Mouse (Mus musculus): Measurements from ENCODE around the gene Jakmip3.

Jakmip3 gene

GRCm38 (mm10) chr7:139063406-139063805 is 122.9 kb downstream of the Jakmip3 start:
- DNase-seq (ENCODE audit: low read depth, low spot score), result peak; percentile 50

- peak; percentile 69 for DNase-seq (ENCODE audit: low read depth, low spot score)
These were observed 127.7 kb downstream of the Jakmip3 start for GRCm38 (mm10) chr7:139068182-139068623.

GRCm38 (mm10) chr7:139074189-139074588 is 133.7 kb downstream of the Jakmip3 start:
- DNase-seq (ENCODE audit: low read depth, low spot score), result no peak

- DNase-seq (ENCODE audit: low read depth, low spot score), result no peak
These were observed 134.7 kb downstream of the Jakmip3 start for GRCm38 (mm10) chr7:139075054-139075794.

GRCm38 (mm10) chr7:139077283-139077682 is 136.8 kb downstream of the Jakmip3 start:
- DNase-seq (ENCODE audit: low read depth, low spot score), result no peak

- DNase-seq (ENCODE audit: low read depth, low spot score), result no peak
These were observed 137.7 kb downstream of the Jakmip3 start for GRCm38 (mm10) chr7:139078181-139078580.

- peak; percentile 58 for DNase-seq (ENCODE audit: low read depth, low spot score)
These were observed 138.6 kb downstream of the Jakmip3 start for GRCm38 (mm10) chr7:139079141-139079540.

GRCm38 (mm10) chr7:139080714-139081113 is 140.2 kb downstream of the Jakmip3 start:
- DNase-seq (ENCODE audit: low read depth, low spot score), result peak; percentile 53

- no peak for DNase-seq (ENCODE audit: low read depth, low spot score)
These were observed 140.6 kb downstream of the Jakmip3 start for GRCm38 (mm10) chr7:139081158-139081557.

- no peak for DNase-seq (ENCODE audit: low read depth, low spot score)
These were observed 141.8 kb downstream of the Jakmip3 start for GRCm38 (mm10) chr7:139082281-139082680.

GRCm38 (mm10) chr7:139084316-139084715 is 143.8 kb downstream of the Jakmip3 start:
- peak; percentile 25 for DNase-seq (ENCODE audit: low read depth, low spot score)

- DNase-seq (ENCODE audit: low read depth, low spot score), result peak; percentile 68
These were observed 145.2 kb downstream of the Jakmip3 start, which contains the start of gene Dpysl4 for GRCm38 (mm10) chr7:139085629-139086194. Dpysl4 (plus strand) TSS chr7:139086001.

- DNase-seq (ENCODE audit: low read depth, low spot score), result no peak
These were observed 145.9 kb downstream of the Jakmip3 start for GRCm38 (mm10) chr7:139086195-139087158.

GRCm38 (mm10) chr7:139087801-139088200 is 147.3 kb downstream of the Jakmip3 start:
- no peak for DNase-seq (ENCODE audit: low read depth, low spot score)

GRCm38 (mm10) chr7:139089892-139090874 is 149.7 kb downstream of the Jakmip3 start:
- no peak for DNase-seq (ENCODE audit: low read depth, low spot score)

GRCm38 (mm10) chr7:139091681-139092080 is 151.2 kb downstream of the Jakmip3 start:
- DNase-seq (ENCODE audit: low read depth, low spot score), result no peak

- DNase-seq (ENCODE audit: low read depth, low spot score), result no peak
These were observed 152.1 kb downstream of the Jakmip3 start for GRCm38 (mm10) chr7:139092676-139093075.

GRCm38 (mm10) chr7:139093124-139093523 is 152.6 kb downstream of the Jakmip3 start:
- DNase-seq (ENCODE audit: low read depth, low spot score), result no peak

- DNase-seq (ENCODE audit: low read depth, low spot score), result no peak
These were observed 153.3 kb downstream of the Jakmip3 start for GRCm38 (mm10) chr7:139093781-139094180.

- DNase-seq (ENCODE audit: low read depth, low spot score), result no peak
These were observed 154.2 kb downstream of the Jakmip3 start for GRCm38 (mm10) chr7:139094761-139095160.

- no peak for DNase-seq (ENCODE audit: low read depth, low spot score)
These were observed 154.8 kb downstream of the Jakmip3 start for GRCm38 (mm10) chr7:139095282-139095681.
